Mouse (Mus musculus) cerebellum, postnatal 14 days (tissue): ENCODE data around the gene Cd59a.

Experiments used
- DNase-seq, 2 experiments: peaks; one replicate each; pipeline ENCODE4 v3.0.0; 2021; ENCODE audit warnings: mixed read lengths in 2 of 2

Gene Cd59a

DNA sequence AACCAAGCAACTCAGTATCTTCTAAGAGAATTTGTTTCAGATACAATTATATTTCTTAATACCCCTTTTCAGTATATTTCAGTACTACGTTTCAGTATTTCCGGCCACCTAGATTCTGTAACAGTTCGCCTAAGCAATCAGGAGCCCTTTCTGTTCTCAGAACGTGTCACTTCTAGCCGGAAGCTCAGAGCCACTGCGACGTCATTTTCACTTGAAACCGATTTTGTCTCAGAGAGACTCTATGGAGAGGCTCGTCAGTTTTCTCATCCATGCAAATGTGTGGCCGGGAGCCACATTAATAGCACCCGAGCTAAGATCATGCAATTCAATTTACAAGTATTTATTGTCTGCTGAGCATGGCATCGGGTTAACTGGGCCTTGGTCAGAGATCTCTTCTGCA is 48.4 kb downstream of the Cd59a start:
- DNase-seq, result no peak

DNA sequence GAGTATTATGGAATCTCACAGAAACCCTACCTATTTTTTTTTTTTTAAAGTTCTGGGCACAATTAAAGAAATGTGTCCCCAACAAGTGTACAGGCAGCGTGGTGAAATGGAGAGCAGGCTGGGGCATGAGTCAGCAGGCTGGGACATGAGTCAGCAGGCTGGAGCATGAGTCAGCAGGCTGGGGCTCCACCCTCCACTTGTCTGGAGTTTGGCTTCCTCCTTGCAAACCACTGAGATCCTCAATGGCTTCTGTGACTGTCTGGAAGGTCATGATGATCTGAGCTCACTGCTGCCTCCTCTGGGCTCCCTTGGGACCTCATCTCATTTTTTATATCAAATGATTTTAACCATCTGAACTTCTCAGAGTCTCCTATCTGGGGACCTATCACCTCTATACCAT is 50.4 kb downstream of the Cd59a start:
- peak; percentile 31 to 61 for DNase-seq

DNA sequence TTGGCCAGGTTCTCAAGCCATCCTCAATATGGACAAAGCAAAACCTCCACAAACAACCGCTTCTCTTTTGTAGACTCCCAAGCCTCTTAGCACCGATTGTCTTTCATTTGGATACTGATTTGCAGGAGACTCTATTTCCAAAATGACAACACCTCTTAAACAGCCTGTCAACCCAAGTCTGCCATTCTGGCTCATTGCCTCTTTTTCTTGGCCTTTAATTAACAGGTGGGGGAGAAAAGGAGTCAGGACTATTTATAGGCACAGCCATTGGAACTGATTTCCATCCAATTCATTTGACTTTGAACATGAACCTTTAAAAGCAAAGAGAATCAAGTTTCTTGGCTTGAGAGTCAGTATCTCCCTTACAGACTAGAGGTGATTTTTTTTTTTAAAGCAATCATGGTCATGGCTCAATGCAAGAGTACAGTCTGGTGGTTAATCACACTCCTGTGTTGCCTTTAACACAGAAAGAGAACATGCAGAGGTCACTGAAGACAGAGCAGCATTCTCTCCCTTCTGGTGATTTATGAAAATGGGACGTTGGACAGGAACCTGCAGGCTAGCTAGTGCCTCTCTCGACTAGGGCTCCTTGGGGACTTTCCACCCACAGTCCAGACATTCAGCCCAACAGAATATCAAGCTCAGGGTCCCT is 52.4 kb downstream of the Cd59a start:
- DNase-seq, result peak; percentile 35 to 63

DNA sequence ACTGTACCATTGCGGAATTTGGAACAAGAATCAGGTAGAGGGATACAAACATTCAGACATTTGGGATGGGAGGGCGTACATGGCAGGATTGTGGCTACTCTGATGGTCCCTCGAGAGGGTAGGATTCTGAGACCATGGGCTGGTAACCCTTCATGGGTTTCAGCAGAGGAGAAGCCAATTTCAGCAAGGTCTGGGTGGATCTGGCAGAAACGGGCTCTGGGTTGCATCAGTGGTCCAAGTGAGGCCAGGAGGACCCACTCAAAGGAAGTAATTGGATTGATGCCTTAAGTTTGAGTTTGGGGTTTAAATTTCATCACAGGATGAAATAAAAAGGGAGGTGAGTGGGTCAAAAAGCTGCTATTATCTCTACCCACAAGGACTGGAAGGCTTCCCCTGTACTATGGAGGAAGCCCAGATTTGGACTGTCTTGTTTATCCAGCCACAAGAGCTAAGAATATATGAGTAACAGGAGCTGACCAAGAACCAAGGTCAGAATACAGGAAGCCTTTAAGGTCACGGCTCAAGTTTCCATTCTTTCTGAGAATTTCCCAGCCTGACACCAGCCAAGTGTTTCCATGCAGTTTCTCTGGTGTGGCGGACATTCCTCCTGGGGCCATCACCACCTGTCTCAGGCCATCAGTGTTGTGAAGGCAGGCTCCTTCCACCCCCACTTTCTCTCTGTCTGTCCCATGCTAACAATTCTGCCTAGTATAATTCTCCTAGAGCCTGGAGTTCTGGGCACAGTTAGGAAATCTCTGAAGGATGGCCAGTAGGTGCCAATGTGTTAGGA is 55.2 kb downstream of the Cd59a start:
- peak in 1 of 2 experiments; percentile 49 for DNase-seq

DNA sequence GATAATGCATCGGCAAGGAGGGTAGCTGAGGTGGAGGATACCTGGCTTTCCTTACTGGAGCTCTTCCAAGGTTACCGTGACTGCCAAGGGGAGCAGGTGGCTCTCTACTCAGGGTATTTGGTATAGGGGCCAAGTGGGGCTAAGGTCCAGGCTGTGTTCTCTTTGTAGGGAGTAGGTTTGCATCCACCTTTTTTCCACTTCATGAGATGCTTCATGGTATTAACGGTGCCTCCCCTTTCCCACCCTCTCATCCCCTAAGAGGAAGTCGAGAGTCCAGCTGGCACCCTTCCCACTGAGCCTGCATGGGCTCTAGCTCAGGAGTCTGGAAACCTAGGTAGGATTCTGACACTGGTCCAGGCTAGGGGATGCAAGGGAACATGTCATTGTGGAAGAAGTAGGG is 57.7 kb downstream of the Cd59a start:
- peak; percentile 99 for DNase-seq

DNA sequence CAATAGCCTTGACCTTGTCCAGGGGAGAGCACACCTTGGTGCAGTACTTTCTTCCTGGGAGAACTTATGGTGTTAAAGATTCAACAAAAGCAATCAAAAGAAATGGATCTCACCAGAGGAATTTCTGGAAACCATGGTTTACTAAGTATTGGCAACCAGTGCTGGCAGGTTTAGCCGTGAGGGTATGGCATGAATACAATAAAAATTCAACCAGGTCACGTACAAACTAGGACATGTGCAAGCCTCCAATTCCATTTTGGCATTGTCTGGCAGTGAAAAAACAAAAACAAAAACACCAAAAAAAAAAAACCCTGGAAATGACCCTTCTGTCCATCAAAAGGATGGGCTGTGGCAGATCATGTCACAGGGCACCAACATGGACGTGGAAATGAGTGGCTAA is 58.3 kb downstream of the Cd59a start:
- no peak for DNase-seq

DNA sequence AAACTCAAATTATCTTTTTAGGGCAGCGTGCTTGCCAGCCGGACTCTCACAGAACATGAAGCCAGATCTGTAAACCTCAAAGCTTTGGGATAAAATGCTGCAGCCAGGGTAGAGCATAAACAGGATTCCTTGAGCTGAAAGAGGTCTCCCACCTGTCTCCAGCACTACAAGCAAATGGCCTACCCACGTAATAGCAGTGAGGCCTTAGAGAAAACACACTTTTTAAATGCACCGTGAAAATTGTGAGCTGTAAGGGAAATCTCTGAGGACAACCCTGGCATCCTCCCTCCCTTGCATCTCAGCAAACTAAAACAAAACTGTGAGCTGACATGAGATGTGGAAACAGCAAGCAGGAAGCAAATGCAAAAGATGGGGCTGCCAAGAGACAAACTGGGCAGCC is 62.2 kb downstream of the Cd59a start:
- DNase-seq, result no peak

DNA sequence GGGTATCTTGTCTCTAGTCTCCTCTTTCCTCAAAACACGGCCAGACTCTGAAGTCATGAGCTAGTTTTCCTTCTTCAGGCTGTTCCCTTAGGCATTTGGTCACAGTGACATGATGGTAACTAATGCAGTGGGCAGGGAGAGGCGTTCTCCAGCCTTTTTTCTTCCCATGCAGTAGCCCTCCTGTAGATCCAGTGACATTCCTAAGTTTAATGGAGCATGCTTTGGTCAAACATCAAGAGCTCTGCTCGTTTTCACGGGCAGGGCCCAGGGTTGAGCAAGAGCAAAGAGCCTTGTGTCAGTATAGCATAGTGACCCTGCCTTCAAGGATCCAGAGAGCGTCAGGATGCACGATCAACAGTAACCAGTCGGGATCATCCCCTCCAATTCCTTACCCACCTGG is 67.8 kb downstream of the Cd59a start:
- DNase-seq, result no peak

DNA sequence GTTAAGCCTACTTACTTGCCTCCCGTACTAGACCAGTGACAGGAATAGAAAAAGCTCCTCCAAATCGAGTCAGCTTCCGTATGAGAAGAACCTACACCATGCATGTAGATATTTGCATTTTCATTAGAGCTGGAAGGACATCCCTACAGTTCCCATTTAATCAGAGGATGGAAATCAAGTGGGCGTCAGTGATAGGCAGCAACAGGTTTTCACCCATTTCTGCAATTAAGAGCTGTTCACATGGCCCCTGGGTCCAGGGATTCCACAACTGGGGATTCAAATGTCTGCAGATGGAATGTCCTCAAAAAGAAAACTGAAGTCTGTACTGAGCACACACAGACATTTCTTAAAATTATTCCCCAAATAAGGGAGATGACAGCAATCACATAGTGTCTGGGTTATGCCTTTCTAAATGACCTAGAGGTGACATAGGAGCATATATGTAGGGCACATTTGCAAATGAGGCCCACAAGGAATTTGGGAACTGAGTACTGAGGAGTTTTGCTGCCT is 68.4 kb downstream of the Cd59a start:
- no peak for DNase-seq
